Mouse (Mus musculus): ENCODE results near the gene Spata20.

Spata20 gene

DNA sequence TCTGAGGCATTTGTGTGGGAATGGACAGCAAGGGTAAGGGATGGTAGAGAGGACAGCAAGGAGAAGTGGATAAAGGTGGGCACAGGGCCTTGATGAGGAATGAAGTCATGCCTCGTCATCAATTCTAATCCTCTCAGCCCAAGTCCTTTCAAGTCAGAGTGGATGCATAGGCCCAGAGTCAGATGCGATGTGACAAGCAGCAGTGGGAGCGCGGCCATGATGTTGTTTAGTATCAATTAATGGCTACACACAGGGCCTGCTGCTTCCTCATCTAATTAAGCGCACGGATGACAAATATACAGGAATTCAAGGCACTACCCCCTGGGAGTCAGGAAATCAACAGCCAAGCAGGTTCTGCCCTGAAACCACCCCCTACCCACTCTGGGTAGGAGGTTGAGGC, 45.6 kb downstream of the Spata20 start:
- Histone ChIP-seq H3K36me3 (ENCODE audit: insufficient read depth, low read length) (no peaks in the 10 kb centered on the region), H3K9me3 (ENCODE audit: low read length) (no peaks in the 10 kb centered on the region), H3K4me1 (replicated peaks; ENCODE audit: low read depth, low read length) (0 out of 2 replicates have a peak, but pooled peaks cover 3% of the 10 kb centered on the region), H3K27me3 (ENCODE audit: insufficient read depth, low read length) (peaks cover 52% of the 10 kb centered on the region), H3K4me3 (replicated peaks; ENCODE audit: low read length) (no peak overlapping the region)
- TF ChIP-seq POU5F1 (IDR thresholded peaks at IDR 0.05; ENCODE audit: borderline replicate concordance, low read length) (no peak), NANOG (IDR thresholded peaks at IDR 0.05; ENCODE audit: borderline replicate concordance, low read length) (no peak), CTCF (conservative IDR thresholded peaks at IDR 0.05; ENCODE audit: low read length) (no peak)

DNA sequence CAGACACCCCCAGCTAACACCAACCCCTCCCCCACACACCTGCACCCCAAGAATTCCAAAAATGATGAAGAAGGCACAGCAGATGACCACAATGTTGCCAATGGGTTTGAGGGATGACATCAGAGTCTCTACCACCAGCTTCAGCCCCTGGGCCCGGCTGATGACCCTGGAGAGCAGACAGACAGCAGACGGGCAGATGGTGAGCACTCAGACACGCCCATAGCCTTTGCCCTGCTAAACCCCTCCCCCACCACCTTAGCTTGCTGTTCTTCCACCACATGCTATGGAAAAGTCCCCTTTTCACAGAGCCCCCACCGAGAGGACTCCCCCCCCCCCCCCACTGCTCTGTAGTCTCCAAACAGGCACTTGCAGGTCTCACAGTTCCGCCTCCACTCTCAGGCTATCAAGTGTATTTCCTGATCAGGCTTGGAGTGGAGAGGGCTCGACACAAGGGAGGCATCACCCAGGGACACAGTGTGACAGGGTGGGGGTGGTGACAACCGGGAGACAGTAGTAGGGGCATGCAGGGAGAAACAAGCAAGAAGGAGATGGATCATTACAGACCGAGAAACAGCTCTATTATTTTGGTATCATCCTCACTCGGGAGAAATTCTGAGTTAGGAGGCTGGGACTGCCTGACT, 56.8 kb downstream of the Spata20 start:
- Histone ChIP-seq H3K27me3 (ENCODE audit: insufficient read depth, low read length) (peaks cover 68% of the 10 kb centered on the region), H3K4me1 (replicated peaks; ENCODE audit: low read depth, low read length) (peaks cover 38% of the 10 kb centered on the region), H3K4me3 (replicated peaks; ENCODE audit: low read length) (no peak overlapping the region), H3K36me3 (ENCODE audit: insufficient read depth, low read length) (no peaks in the 10 kb centered on the region), H3K9me3 (ENCODE audit: low read length) (no peaks in the 10 kb centered on the region)
- TF ChIP-seq CTCF (conservative IDR thresholded peaks at IDR 0.05; ENCODE audit: low read length), result no peak
- no peak for TF ChIP-seq POU5F1 (IDR thresholded peaks at IDR 0.05; ENCODE audit: borderline replicate concordance, low read length)
- no peak for TF ChIP-seq NANOG (IDR thresholded peaks at IDR 0.05; ENCODE audit: borderline replicate concordance, low read length)

All from E14TG2a.4 (cell line).